Mouse (Mus musculus) heart, postnatal 14 days (tissue): ENCODE results near the gene Arglu1. TPM values are rescaled to one million over a fixed set of nuclear protein-coding genes. Genes with fewer than 3 reads are reported as not detected.

Source experiments
- DNase-seq, 2 experiments: peaks; one replicate each; pipeline ENCODE4 v3.0.0; 2021 to 2022
- intact Hi-C: fragments of 180-260 bp; cut with DNase I; formaldehyde crosslinking; loops from one replicate; pipeline ENCODE4 v1.15.1; 2025
- total RNA-seq, 2 experiments: library from RNA; stranded (reverse); gene quantifications; 2 replicates each; pipeline ENCODE4 v1.2.3; 2021

Gene Arglu1
- total RNA-seq, 2 experiments from 2014 or later, result 35.6 to 39.7 TPM

DNA sequence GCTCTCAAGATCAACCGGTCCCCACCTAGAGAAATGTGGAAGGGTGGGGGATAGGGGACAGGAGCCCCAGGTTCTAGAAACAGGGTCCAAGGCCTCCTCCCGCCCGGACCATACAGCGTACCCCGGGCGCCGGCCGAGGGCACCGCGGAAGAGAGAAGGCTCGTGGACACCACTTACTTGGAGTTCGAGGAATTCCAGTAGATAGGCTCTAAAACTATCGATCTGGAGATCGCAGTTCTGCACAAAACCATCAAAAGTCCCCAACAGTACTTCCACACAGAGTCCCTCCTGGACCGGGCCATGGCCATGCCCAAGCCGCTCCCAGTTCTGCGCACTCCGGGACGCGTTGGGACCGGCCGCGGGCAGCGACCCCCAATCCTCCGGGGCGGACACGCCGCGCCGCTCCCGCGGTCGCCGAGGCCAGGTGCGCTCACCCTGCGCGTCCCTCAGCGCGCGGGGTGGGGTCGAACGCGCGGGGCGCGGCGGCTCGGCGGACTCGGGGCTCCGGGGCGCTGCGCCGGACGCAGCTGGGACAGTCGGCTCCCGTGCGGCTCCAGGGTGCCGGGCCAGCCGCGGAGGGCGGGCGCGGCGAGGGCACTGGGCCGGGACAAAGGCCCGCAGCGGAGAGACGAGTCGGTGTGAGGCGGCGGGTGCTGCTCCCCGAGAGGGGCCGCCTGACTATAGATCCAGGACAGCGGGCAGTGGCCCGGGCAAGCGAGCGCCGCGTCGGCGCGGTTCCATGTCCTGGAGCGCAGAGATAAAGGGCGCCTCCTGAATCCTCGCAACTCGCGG is 29.8 kb downstream of the Arglu1 start:
- intact Hi-C loops, result loop anchor here (2.0 to 5.0 kb wide), 5 partner anchors 157 to 512 kb away; no protein-coding TSS in a partner anchor
- peak; percentile 47 to 61 for DNase-seq

DNA sequence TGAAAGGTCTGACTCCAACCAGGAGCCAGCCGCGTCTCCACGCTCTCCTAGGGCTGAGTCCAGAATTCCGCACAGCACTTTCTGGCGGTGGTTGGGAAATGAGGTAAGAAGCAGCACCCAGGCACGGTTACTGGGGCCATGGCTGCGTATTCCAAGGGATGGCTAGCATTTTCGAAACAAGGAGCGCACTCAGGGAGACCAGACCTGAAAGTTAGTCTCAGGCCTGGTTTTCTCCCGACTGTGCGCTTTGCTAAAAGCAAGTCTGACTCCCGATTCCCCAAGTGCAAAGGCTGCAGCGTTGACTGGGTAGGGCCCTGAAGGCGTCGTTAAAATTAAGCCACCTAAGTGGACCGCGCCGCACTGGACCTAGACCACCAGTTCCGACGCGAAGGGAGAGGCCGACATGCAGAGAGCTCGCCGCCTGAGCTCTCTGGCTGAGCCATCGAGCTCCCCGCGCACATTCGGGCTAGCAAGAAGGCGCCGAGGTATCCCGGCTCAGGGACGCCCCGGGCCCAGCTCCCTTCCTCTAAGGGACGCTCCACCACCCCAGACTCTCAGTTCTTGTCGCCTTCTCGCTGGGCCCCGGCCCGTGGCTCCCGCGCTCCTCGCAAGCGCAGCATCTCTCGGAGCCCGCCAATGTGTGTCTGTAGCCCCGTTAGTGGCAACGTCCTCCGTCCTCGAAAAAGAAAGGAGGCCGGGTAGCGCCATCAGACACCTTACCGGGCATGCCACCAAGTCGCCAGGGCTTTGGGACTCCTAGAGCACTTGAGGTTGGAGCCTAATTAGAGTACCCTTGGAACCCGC is 30.6 kb downstream of the Arglu1 start:
- intact Hi-C loops, result loop anchor here (2.0 to 10.0 kb wide), 7 partner anchors 158 to 862 kb away; no protein-coding TSS in a partner anchor
- DNase-seq, result peak; percentile 40 to 41

DNA sequence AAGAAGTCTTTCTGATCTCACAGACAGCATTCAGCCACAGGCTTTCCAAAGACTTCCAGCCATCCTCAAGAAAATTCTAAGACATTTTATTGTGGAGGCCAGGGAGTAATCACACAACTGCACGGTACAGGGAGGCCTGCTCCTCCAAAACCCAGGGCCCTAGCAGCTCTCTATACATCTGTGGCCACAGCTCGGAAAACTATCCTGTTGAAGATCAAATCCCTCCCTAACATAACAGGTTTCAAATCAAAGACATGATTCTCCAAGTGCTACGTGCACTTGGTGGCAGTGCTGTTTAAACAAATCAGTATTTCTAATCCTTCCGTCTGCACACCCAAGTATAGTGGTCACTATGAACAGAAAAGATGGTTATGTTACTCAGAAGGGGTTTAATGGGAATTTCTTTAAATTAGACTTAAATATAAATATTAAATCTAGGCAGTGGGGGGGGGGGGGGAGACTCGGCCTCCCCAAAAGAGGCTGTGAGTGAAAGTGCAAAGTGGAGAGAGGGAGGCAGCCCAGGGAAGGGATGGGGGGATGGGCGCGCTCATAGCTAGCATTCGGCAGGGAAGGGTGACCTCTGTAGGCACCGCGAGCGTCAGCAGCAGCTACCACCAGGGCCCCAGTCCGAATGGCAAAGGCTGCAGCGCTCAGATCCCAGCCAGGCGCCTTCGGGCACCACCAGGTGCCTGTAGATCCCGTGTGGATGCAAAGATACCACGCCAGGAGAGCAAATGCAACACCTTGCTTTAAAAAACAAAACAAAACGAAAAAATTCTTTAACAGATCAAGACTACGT is 31.7 kb downstream of the Arglu1 start:
- peak; percentile 87 to 88 for DNase-seq
- intact Hi-C loops, result loop anchor here (5.0 to 10.0 kb wide), 2 partner anchors 204 to 861 kb away; no protein-coding TSS in a partner anchor

DNA sequence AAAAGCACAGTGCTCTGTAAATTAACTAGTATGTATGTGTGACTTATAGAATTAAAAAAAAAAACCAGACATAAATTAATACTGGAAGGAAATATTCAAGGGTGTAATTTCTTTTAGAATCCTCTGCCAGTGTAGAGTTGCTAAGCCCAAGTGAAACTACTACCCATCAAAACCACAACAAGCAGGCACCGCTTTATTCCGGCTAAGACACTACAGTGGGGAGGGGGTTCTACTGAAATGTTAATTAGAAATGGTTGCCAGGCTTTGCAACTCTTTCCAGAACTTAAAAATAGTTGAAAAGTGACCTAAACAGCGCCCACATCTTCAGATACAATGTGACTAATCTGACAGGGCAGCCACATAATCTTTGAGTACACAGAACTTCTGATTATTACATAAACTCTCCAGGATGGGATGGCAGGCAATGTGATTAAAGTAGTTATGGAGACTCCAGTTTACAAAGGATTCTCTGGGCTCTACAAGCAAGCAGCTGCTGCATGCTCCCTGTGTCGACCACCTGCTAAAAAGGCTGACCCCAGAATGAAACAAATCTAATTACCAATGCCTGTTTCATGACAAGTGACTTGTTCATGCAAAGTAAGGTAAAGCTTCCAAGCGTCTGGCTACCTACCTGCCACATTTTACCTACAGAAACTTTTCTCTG is 32.5 kb downstream of the Arglu1 start:
- no peak for DNase-seq
- intact Hi-C loops, result loop anchor here (5.0 to 10.0 kb wide), 2 partner anchors 203 to 861 kb away; no protein-coding TSS in a partner anchor

DNA sequence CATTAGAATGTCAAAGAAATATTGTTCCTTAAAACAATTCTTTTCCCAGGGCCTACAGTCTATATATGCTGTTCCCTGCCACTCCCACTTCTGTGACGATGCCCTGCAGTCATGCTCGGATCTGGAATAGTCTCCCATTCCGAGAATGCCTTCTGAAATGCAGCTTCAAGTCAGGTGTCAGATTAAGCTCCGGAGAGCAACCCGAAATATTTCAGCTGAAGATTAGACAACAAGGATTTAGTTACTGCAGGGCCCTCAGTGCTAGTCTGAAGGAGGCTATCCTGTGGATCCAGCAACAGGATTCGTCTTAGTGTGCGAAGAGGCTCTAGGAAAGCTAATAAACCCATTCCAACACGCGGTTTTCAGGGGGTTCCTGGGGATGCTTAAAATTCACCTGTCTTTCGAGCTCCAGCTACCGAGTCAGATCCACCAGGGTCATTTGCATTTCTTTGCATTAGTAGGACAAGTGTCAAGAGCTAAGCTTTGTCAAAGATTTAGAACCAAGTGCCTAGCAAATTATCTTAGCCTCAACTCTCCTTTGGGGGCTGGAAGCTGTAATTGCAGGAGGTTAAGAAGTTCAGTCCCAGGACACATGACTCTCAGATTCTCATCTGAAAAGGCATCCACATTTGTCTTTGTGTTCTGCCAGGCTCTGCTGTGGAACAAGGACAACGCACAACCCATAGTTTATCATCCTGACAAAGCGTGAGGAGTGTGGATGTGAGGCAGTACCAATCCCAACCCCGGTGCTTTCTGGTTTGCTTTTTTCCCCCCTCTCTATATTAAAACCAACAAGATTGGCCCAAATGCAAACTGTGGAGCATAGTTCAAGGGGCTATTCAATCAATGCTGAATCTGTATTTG is 33.5 kb downstream of the Arglu1 start:
- no peak for DNase-seq
- intact Hi-C loops, result loop anchor here (5.0 to 10.0 kb wide), 2 partner anchors 202 to 860 kb away; no protein-coding TSS in a partner anchor

DNA sequence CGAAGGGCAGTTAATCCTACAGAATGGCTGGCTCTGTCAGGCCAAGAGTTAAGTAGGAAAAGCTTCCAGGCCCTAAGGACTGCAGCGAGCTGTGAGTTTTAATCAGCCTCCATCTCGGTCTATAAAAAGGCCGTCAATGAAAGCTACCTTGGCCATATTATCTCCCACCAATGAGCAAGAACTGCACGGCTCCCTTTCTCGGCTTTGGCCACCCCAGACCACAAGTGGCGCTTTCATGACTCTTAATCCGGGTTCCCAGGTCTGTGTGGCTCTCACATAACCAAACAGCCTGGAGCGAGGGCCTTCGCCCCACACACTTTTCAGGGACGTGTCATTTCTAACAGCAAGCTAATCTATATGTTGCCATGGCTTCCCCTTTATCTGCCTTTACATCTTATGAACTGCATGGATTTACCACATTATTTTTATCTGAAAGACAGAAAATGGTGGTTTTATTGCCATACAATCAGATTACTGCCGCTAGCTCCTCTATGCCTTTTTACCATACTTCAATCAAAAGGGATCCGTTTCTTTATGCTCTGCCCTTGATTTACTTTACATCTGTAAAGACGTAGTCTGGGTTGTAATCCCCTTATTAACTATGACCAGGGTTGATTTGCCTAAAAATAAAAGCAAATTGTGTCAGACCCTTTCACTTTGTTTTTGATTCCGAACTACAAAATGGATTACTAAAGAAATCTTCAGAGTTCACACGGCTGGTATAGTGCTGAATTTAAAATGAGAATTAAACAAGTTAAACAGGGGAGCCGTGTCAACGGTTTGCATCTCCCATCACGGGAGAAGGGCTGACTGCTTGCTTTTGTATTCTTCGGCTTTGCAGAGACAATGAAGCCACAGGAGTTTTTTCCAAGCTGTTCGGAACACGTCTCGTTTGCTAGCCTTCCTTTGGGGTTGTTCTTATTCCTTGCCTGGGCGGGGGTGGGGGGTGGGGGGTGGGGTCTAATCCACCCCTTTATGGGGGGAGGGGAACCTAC is 34.7 kb downstream of the Arglu1 start:
- no peak for DNase-seq
- intact Hi-C loops, result loop anchor here (5.0 to 10.0 kb wide), 2 partner anchors 201 to 858 kb away; no protein-coding TSS in a partner anchor

DNA sequence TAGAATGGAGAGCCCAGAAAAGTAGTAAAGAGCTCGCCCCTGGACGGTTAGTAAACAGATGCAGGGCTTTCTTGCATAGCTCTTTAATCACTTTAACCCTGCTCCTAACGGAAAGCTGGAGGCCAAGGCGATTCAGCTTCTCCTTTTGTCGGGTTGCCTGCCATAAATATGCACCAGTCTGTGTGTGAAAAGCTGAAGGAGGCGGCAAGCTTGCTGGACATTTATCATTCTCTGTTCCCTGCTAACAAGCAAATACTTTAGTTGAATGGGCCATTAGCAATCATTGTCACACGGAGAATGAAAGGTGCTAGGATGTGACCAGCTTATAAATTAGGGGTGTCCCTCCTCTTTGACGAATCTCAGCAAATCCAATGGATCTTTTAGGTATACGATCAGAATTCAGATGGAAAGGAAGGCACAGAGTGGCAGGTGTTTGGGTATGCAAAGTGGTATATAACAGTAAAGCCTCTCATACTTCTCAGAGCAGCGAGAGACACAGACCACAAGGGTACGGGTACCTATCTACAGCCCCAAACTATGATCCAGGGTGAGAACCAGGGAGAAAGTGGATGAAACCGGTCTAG is 36.3 kb downstream of the Arglu1 start:
- intact Hi-C loops, result loop anchor here (10.0 kb wide), 1 partner anchor 199 kb away; no protein-coding TSS in a partner anchor
- no peak for DNase-seq

DNA sequence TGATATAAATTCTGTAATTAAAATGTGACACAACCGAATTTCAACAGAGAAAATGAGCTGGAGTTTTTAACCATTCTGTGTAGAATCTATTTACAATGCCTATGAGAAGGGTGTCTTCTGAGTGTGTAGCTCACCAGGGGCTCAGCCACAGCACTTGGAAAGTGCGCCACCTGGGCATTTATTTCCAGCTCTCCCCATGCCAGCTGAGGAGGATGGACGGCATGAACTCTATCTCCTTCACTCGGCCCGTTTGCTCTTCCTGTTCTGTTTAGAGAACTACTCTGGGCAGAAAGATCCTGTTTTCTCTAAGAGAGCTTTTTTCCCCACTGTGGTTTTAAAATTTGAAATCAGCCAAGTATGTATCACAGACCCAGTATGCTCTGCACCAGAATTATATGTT is 37.0 kb downstream of the Arglu1 start:
- no peak for DNase-seq
- intact Hi-C loops, result loop anchor here (10.0 kb wide), 1 partner anchor 199 kb away; no protein-coding TSS in a partner anchor

DNA sequence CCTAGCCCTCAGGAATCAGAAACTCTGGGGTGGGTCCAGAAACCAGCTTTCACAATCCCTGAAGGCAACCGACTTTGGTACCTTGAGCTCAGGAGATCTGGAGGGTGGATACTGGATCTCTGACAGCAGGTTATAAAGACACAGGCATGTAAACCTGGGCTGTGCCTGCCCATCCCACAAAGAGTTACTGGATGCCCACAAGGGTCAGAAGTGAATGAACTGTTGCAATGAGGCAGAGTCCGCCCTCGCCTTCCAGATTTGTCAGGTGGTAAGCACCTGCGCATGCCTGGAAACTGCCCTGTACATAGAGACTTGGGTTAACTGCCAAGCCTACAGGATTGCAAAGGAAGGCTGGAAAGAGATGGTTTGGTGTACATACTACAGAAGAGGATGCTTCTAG is 37.9 kb downstream of the Arglu1 start:
- intact Hi-C loops, result loop anchor here (10.0 kb wide), 1 partner anchor 198 kb away; no protein-coding TSS in a partner anchor
- no peak for DNase-seq

DNA sequence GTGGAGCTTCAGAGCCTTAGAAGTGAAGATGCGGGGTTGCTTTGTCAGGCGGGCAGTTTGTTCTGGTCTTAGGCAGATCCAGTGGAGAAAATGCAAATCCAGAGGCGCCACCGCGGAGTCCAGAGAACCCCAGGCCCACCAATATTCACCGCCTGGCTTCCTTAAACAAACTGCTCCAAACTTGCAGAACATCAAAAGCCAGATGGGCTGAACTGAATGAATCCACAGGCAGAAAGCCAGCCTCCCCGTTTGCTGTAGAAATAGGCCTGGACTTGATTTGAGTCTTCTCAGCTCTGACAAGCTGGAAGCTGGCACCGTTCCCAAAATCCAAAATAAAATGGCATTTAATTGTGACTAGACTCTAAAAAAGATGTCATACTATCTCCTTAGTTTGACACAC is 40.4 kb downstream of the Arglu1 start:
- intact Hi-C loops, result loop anchor here (10.0 kb wide), 1 partner anchor 195 kb away; no protein-coding TSS in a partner anchor
- DNase-seq, result peak; percentile 37 to 62

DNA sequence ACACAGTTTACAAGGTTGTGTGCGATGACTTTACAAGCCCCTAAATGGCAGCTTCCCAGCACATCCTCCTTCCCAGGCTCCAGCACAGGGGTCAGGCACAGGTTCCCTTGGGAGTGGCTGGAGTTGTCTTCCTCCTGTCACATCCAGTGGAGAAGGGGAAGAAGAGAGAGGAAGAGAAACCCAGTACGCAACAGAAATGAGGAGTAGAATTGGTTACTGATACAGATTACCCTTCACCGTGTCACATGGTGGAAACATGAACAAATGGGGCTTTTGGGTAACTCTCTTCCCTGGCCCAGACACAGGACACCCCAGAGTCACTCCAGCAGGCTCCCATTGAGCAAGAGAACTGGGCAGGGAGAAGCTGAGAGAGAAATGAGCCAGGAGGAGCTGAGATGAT is 40.8 kb downstream of the Arglu1 start:
- DNase-seq, result peak in 1 of 2 experiments; percentile 21
- intact Hi-C loops, result no loop called here

DNA sequence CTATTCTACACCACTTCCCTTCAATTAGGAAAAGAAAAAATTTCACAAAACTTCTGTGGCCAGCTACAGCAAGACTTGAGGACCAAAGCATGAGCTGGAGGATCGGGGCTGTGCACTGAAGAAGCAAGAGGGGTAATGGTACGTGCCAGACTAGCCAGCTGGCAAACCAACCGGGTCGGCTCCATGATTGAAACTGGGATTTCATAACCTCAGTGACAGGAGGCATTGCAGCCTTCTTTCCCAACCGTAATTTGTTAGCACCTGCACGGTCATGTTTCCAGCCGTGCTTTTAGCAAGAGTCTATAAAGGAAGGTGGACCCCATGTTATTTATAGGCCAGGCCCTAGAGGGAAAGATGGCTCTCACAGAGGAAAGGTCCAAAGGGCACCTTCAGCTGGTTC is 41.6 kb downstream of the Arglu1 start:
- DNase-seq, result no peak
- intact Hi-C loops, result no loop called here

DNA sequence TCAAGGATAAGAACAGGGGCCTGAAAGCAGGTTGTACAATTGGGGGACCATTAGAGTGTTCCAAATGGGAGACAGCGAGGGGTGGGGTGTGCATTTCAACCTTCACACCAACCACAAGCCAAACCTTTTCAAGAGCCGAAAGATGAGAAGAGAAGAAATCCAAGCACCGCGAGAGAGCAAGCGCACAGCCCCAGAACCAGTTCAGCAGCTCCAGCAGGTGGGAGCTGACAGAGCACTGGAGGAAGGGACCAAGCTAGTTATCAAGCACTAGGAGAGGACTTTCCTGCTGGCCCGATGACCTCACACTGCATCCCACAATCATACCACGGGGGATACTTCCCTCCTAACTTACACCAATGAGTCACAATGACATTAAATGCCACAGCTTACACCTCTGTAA is 42.5 kb downstream of the Arglu1 start:
- intact Hi-C loops, result no loop called here
- no peak for DNase-seq

DNA sequence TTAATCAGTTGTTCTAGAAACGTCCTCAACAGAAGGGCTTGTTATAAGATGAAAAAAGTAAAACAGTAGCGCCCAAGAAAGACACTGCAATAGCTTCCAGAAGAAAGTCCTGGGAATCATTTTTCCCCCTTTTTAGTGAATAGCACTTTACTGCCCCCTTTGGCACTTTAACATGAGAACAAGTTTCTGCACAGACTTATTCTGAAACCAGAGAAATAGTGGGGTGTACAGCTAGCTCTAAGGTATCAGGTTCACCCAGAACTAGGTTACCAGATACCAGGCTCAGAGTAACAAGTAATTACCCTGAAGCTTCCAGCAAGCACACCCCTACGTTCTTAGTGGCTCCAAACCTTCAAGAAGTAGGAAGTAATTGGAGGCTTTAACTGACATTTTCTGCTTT is 43.0 kb downstream of the Arglu1 start:
- intact Hi-C loops, result no loop called here
- DNase-seq, result no peak

DNA sequence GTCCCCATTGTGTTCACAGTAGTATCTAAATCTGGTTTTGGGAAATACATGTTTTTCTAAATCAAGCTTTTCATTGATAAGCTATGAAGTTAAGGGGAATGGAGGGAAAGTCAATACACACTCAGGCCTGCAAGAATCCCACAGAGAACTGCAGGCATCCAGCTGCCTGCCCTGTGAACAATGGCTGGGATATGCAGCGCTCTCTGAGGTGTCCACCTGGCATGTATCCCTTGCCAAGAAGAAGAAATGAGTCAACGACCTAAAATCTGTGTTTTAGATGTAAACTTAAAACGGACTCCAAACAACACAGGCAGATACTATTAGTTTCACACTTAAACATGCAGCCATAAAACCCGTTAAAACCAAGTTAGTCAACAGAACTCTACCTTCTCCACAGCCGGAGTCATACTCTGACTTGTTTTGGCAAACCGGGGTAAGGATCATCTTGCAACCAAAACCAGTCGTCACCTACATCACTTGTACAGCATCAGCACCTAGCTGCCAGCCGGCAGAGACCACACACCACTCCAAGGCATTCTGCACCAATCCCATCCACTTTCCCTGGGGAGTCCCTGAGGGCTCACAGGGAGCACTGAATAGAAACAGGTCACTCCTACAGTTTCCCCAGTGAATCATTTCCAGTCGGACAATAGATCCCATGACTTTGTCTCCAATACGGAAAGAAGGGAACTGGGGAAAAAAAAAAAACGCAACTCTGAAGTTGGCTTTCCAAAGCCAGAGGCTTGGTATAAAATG is 46.0 kb downstream of the Arglu1 start:
- intact Hi-C loops, result no loop called here

DNA sequence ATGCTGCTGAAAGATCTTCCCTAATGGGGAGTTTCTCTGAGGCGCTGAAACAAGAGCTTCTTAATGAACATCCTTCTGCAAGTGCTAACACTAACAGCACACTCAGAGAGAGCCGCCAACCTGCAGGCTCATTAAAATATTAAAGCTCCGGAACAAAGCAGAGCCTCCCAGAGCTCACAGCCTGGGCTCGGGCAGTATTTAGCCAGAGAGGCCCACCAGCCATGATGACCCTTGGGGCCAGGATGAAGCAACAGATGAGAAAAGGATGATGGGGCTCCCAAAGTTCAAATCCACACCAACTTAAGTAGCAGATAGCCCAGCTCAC is 50.1 kb downstream of the Arglu1 start:
- no peak for DNase-seq
- intact Hi-C loops, result no loop called here

More for the DNA sequence above, 46.0 kb downstream of the Arglu1 start:
- DNase-seq, result no peak
